Mouse (Mus musculus): ENCODE data around the gene Cavin3. TPM values are rescaled to one million over a fixed set of nuclear protein-coding genes. Genes with fewer than 3 reads are reported as not detected.
A peak's percentile ranks its signal among the peaks of the same experiment; 100 is the strongest.

Gene Cavin3
- total and polyA plus RNA-seq, 2 experiments from 2014 or later: 79.9 to 84.2 TPM

GRCm38 (mm10) chr7:105487104-105487876 is 5.2 kb upstream of the Cavin3 start:
- ATAC-seq (ENCODE audit: insufficient read depth, low read depth): no peak
- Histone ChIP-seq H3K4me1 (ENCODE audit: control insufficient read depth, insufficient read depth) (peaks cover 7% of the 10 kb centered on the region), H3K36me3 (replicated peaks; ENCODE audit: control insufficient read depth, insufficient read depth, low read length) (no peaks in the 10 kb centered on the region), H3K9me3 (replicated peaks; ENCODE audit: control insufficient read depth, low read length) (no peaks in the 10 kb centered on the region), H3K27me3 (ENCODE audit: control insufficient read depth, insufficient read depth, low read length) (no peaks in the 10 kb centered on the region), H3K9ac (replicated peaks; ENCODE audit: low read depth, low read length) (no peak overlapping the region), H3K4me3 (ENCODE audit: low read depth, low read length) (no peak overlapping the region), H3K27ac (ENCODE audit: low read depth) (peak overlapping the region; percentile 41; the same call in 1 of the 2 replicates), H3K4me2 (ENCODE audit: low read depth, low read length) (no peak overlapping the region)
- 61% methylated on average over 6 of the region's 6 CpGs for WGBS
- TF ChIP-seq CTCF (IDR thresholded peaks at IDR 0.05; ENCODE audit: low read depth): no peak
- TF ChIP-seq EP300 (IDR thresholded peaks at IDR 0.05; ENCODE audit: low read depth): no peak
- no peak for DNase-seq (ENCODE audit: low spot score)

GRCm38 (mm10) chr7:105485029-105485428 is 2.9 kb upstream of the Cavin3 start:
- TF ChIP-seq EP300 (IDR thresholded peaks at IDR 0.05; ENCODE audit: low read depth) (no peak), CTCF (IDR thresholded peaks at IDR 0.05; ENCODE audit: low read depth) (no peak)
- no peaks in the 10 kb centered on the region for H3K27me3 ChIP-seq (ENCODE audit: control insufficient read depth, insufficient read depth, low read length)
- H3K36me3 ChIP-seq (replicated peaks; ENCODE audit: control insufficient read depth, insufficient read depth, low read length): 0 out of 2 replicates have a peak, but pooled peaks cover 3% of the 10 kb centered on the region
- no peak overlapping the region for H3K9ac ChIP-seq (replicated peaks; ENCODE audit: low read depth, low read length)
- no peak for DNase-seq (ENCODE audit: low spot score)
- no peak overlapping the region for H3K27ac ChIP-seq (ENCODE audit: low read depth)
- WGBS: 61% methylated on average over 5 of the region's 5 CpGs
- H3K4me3 ChIP-seq (ENCODE audit: low read depth, low read length): no peak overlapping the region
- no peak for ATAC-seq (ENCODE audit: insufficient read depth, low read depth)
- peaks cover 29% of the 10 kb centered on the region for H3K4me1 ChIP-seq (ENCODE audit: control insufficient read depth, insufficient read depth)
- no peak overlapping the region for H3K4me2 ChIP-seq (ENCODE audit: low read depth, low read length)
- H3K9me3 ChIP-seq (replicated peaks; ENCODE audit: control insufficient read depth, low read length): no peaks in the 10 kb centered on the region

- Histone ChIP-seq H3K4me3 (ENCODE audit: low read depth, low read length) (peak overlapping the region; percentile 60), H3K9ac (replicated peaks; ENCODE audit: low read depth, low read length) (peak overlapping the region; percentile 88; the same call in 1 of the 2 replicates), H3K27me3 (ENCODE audit: control insufficient read depth, insufficient read depth, low read length) (no peaks in the 10 kb centered on the region), H3K4me2 (ENCODE audit: low read depth, low read length) (peak overlapping the region; percentile 81), H3K9me3 (replicated peaks; ENCODE audit: control insufficient read depth, low read length) (no peaks in the 10 kb centered on the region), H3K27ac (ENCODE audit: low read depth) (peak overlapping the region; percentile 94), H3K4me1 (ENCODE audit: control insufficient read depth, insufficient read depth) (peaks cover 27% of the 10 kb centered on the region), H3K36me3 (replicated peaks; ENCODE audit: control insufficient read depth, insufficient read depth, low read length) (0 out of 2 replicates have a peak, but pooled peaks cover 3% of the 10 kb centered on the region)
- DNase-seq (ENCODE audit: low spot score): peak; percentile 32
- WGBS: 49% methylated on average over 8 of the region's 8 CpGs
- no peak for TF ChIP-seq CTCF (IDR thresholded peaks at IDR 0.05; ENCODE audit: low read depth)
- TF ChIP-seq EP300 (IDR thresholded peaks at IDR 0.05; ENCODE audit: low read depth): no peak
- ATAC-seq (ENCODE audit: insufficient read depth, low read depth): peak; percentile 61
These were observed 326 bp upstream of the Cavin3 start for GRCm38 (mm10) chr7:105482426-105482825.

DNA sequence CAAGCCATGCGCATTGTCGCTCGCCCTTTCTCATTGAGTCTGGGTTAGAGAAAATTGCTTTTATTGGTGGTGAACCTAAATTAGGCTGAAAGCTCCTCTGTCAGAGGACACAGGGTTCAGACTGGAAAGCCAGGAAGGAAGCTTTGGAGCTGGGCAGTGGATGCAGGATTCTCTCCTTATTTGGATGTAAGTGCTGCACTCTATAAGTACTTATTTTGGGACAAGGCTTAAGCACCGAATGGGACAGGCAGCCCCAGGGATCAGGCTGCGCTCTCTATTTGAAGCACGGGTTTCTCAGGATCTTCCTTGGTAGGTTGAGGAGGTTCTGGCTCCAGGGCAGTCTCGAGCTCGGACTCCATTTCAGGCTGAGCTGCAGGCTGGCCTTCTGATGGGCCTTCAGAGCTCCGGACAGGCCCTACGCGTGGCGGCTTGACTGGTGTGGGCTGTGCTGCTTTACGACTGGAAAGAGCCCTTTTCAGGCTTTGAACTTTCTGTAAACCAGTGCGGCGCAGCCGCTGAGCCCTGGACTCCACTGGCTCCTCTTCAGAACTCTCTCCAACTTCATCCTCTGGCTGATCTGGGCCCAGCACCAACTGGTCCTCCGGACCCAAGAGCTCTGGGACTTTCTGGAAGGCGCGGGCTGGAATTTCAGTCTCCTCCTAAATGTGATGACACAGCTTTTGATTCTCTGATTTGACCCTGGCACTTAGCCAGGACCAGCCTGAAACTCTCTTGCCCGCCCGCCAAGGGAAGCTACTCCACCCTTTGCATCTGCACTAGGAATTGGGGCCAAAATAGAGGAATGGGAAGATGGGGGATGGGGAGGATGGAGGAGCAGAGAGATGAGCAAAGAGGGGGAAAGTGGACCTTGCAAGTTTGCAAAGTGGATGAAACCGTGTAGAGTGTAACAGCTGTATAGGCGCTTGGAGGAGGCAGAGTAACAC is 1.3 kb downstream of the Cavin3 start:
- no peaks in the 10 kb centered on the region for H3K9me3 ChIP-seq (replicated peaks; ENCODE audit: control insufficient read depth, low read length)
- H3K27me3 ChIP-seq (ENCODE audit: control insufficient read depth, insufficient read depth, low read length): no peaks in the 10 kb centered on the region
- 46% methylated on average over 23 of the region's 23 CpGs for WGBS
- no peak for ATAC-seq (ENCODE audit: insufficient read depth, low read depth)
- TF ChIP-seq CTCF (IDR thresholded peaks at IDR 0.05; ENCODE audit: low read depth): no peak
- no peak for TF ChIP-seq EP300 (IDR thresholded peaks at IDR 0.05; ENCODE audit: low read depth)
- H3K4me3 ChIP-seq (ENCODE audit: low read depth, low read length): peak overlapping the region; percentile 60
- peak overlapping the region; percentile 81 for H3K4me2 ChIP-seq (ENCODE audit: low read depth, low read length)
- peak overlapping the region; percentile 88 for H3K9ac ChIP-seq (replicated peaks; ENCODE audit: low read depth, low read length)
- H3K27ac ChIP-seq (ENCODE audit: low read depth): peak overlapping the region; percentile 94
- peaks cover 33% of the 10 kb centered on the region for H3K4me1 ChIP-seq (ENCODE audit: control insufficient read depth, insufficient read depth)
- H3K36me3 ChIP-seq (replicated peaks; ENCODE audit: control insufficient read depth, insufficient read depth, low read length): 0 out of 2 replicates have a peak, but pooled peaks cover 3% of the 10 kb centered on the region
- peak; percentile 23 for DNase-seq (ENCODE audit: low spot score)

- H3K9me3 ChIP-seq (replicated peaks; ENCODE audit: control insufficient read depth, low read length): no peaks in the 10 kb centered on the region
- H3K27ac ChIP-seq (ENCODE audit: low read depth): peak overlapping the region; percentile 94; the same call in 1 of the 2 replicates
- H3K4me1 ChIP-seq (ENCODE audit: control insufficient read depth, insufficient read depth): peaks cover 39% of the 10 kb centered on the region
- ATAC-seq (ENCODE audit: insufficient read depth, low read depth) (no peak), DNase-seq (ENCODE audit: low spot score) (no peak)
- H3K27me3 ChIP-seq (ENCODE audit: control insufficient read depth, insufficient read depth, low read length): no peaks in the 10 kb centered on the region
- no peak for TF ChIP-seq CTCF (IDR thresholded peaks at IDR 0.05; ENCODE audit: low read depth)
- TF ChIP-seq EP300 (IDR thresholded peaks at IDR 0.05; ENCODE audit: low read depth): no peak
- H3K4me3 ChIP-seq (ENCODE audit: low read depth, low read length): peak overlapping the region; percentile 60; the same call in 1 of the 2 replicates
- 0 out of 2 replicates have a peak, but pooled peaks cover 3% of the 10 kb centered on the region for H3K36me3 ChIP-seq (replicated peaks; ENCODE audit: control insufficient read depth, insufficient read depth, low read length)
- WGBS: 71% methylated on average over 5 of the region's 5 CpGs
- H3K9ac ChIP-seq (replicated peaks; ENCODE audit: low read depth, low read length): no peak overlapping the region
- H3K4me2 ChIP-seq (ENCODE audit: low read depth, low read length): peak overlapping the region; percentile 81
These were observed 2.0 kb downstream of the Cavin3 start for GRCm38 (mm10) chr7:105480081-105480480.
